Mouse (Mus musculus): ENCODE results near the gene Cenpo. TPM values are rescaled to one million over a fixed set of nuclear protein-coding genes. Genes with fewer than 3 reads are reported as not detected.

Cenpo gene
- polyA plus RNA-seq, 1 experiment from 2014 or later = 17.2 TPM

GRCm38 (mm10) chr12:4166970-4167369, 67.1 kb downstream of the Cenpo start:
- 76% methylated on average over 3 of the region's 3 CpGs for WGBS
- ATAC-seq (ENCODE audit: low FRiP score) = no peak
- H3K4me2 ChIP-seq (replicated peaks; ENCODE audit: low read depth, low read length) = no peak overlapping the region

GRCm38 (mm10) chr12:4162886-4163285, 71.2 kb downstream of the Cenpo start:
- 29% methylated on average over 2 of the region's 2 CpGs for WGBS
- H3K27ac ChIP-seq (ENCODE audit: low read depth, low read length) = no peak overlapping the region
- H3K9me3 ChIP-seq (ENCODE audit: control insufficient read depth, low read length) = no peaks in the 10 kb centered on the region
- H3K4me1 ChIP-seq (replicated peaks; ENCODE audit: control insufficient read depth, insufficient read depth, low read length) = no peaks in the 10 kb centered on the region
- ATAC-seq (ENCODE audit: low FRiP score) (no peak), DNase-seq (ENCODE audit: low spot score) (no peak)
- no peak overlapping the region for H3K4me2 ChIP-seq (replicated peaks; ENCODE audit: low read depth, low read length)
- no peak overlapping the region for H3K4me3 ChIP-seq (ENCODE audit: low read depth, low read length)
- no peak overlapping the region for H3K9ac ChIP-seq (ENCODE audit: low read depth, low read length)
- no peaks in the 10 kb centered on the region for H3K36me3 ChIP-seq (ENCODE audit: control insufficient read depth, insufficient read depth, low read length)
- H3K27me3 ChIP-seq (ENCODE audit: control insufficient read depth, insufficient read depth, low read length) = no peaks in the 10 kb centered on the region

More at GRCm38 (mm10) chr12:4166970-4167369, 67.1 kb downstream of the Cenpo start:
- no peak overlapping the region for H3K9ac ChIP-seq (ENCODE audit: low read depth, low read length)
- H3K4me1 ChIP-seq (replicated peaks; ENCODE audit: control insufficient read depth, insufficient read depth, low read length) = no peaks in the 10 kb centered on the region
- H3K27me3 ChIP-seq (ENCODE audit: control insufficient read depth, insufficient read depth, low read length) = no peaks in the 10 kb centered on the region
- no peak for DNase-seq (ENCODE audit: low spot score)
- no peak overlapping the region for H3K27ac ChIP-seq (ENCODE audit: low read depth, low read length)
- H3K36me3 ChIP-seq (ENCODE audit: control insufficient read depth, insufficient read depth, low read length) = no peaks in the 10 kb centered on the region
- no peaks in the 10 kb centered on the region for H3K9me3 ChIP-seq (ENCODE audit: control insufficient read depth, low read length)
- no peak overlapping the region for H3K4me3 ChIP-seq (ENCODE audit: low read depth, low read length)

- no peaks in the 10 kb centered on the region for H3K4me1 ChIP-seq (replicated peaks; ENCODE audit: control insufficient read depth, insufficient read depth, low read length)
- peak; percentile 21 for DNase-seq (ENCODE audit: low spot score)
- H3K27me3 ChIP-seq (ENCODE audit: control insufficient read depth, insufficient read depth, low read length) = no peaks in the 10 kb centered on the region
- no peak overlapping the region for H3K4me2 ChIP-seq (replicated peaks; ENCODE audit: low read depth, low read length)
- no peaks in the 10 kb centered on the region for H3K36me3 ChIP-seq (ENCODE audit: control insufficient read depth, insufficient read depth, low read length)
- no peak for ATAC-seq (ENCODE audit: low FRiP score)
- H3K27ac ChIP-seq (ENCODE audit: low read depth, low read length) = no peak overlapping the region
- 75% methylated on average over 7 of the region's 7 CpGs for WGBS
- no peak overlapping the region for H3K4me3 ChIP-seq (ENCODE audit: low read depth, low read length)
- H3K9me3 ChIP-seq (ENCODE audit: control insufficient read depth, low read length) = no peaks in the 10 kb centered on the region
- H3K9ac ChIP-seq (ENCODE audit: low read depth, low read length) = no peak overlapping the region
Measured at GRCm38 (mm10) chr12:4160322-4160721, 73.8 kb downstream of the Cenpo start.

GRCm38 (mm10) chr12:4158868-4159632, 75.0 kb downstream of the Cenpo start:
- ATAC-seq (ENCODE audit: low FRiP score) = no peak
- 88% methylated on average over 7 of the region's 7 CpGs for WGBS

GRCm38 (mm10) chr12:4158179-4158578, 75.9 kb downstream of the Cenpo start:
- no peaks in the 10 kb centered on the region for H3K36me3 ChIP-seq (ENCODE audit: control insufficient read depth, insufficient read depth, low read length)
- no peak overlapping the region for H3K4me3 ChIP-seq (ENCODE audit: low read depth, low read length)
- H3K27ac ChIP-seq (ENCODE audit: low read depth, low read length) = no peak overlapping the region
- ATAC-seq (ENCODE audit: low FRiP score) (no peak), DNase-seq (ENCODE audit: low spot score) (no peak)
- no peaks in the 10 kb centered on the region for H3K27me3 ChIP-seq (ENCODE audit: control insufficient read depth, insufficient read depth, low read length)
- H3K9me3 ChIP-seq (ENCODE audit: control insufficient read depth, low read length) = no peaks in the 10 kb centered on the region
- WGBS = 91% methylated on average over 3 of the region's 3 CpGs
- no peaks in the 10 kb centered on the region for H3K4me1 ChIP-seq (replicated peaks; ENCODE audit: control insufficient read depth, insufficient read depth, low read length)
- H3K4me2 ChIP-seq (replicated peaks; ENCODE audit: low read depth, low read length) = no peak overlapping the region
- no peak overlapping the region for H3K9ac ChIP-seq (ENCODE audit: low read depth, low read length)

More at GRCm38 (mm10) chr12:4158868-4159632, 75.0 kb downstream of the Cenpo start:
- no peak overlapping the region for H3K27ac ChIP-seq (ENCODE audit: low read depth, low read length)
- no peaks in the 10 kb centered on the region for H3K4me1 ChIP-seq (replicated peaks; ENCODE audit: control insufficient read depth, insufficient read depth, low read length)
- no peak overlapping the region for H3K9ac ChIP-seq (ENCODE audit: low read depth, low read length)
- no peaks in the 10 kb centered on the region for H3K9me3 ChIP-seq (ENCODE audit: control insufficient read depth, low read length)
- DNase-seq (ENCODE audit: low spot score) = no peak
- no peaks in the 10 kb centered on the region for H3K27me3 ChIP-seq (ENCODE audit: control insufficient read depth, insufficient read depth, low read length)
- H3K4me2 ChIP-seq (replicated peaks; ENCODE audit: low read depth, low read length) = no peak overlapping the region
- no peaks in the 10 kb centered on the region for H3K36me3 ChIP-seq (ENCODE audit: control insufficient read depth, insufficient read depth, low read length)
- no peak overlapping the region for H3K4me3 ChIP-seq (ENCODE audit: low read depth, low read length)

DNA sequence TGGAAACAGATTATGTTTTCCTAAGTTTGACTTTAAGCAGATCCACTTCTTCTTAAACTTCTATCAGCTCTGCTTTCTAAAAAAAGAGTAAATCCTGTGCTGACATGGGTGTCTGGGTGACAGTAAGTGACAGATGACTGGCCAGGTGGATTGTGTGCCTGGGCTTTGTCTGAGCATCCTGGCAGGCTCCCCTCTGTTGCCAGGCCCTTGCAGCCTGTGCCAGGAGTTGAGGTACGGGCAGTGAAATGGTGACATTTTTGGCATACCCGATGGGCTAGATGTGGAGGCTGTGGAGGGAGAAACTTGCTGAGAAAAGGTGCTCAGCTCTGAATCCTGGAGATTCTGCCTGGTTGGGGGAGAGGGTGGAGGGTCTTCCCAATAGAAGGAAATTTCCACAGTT, 76.6 kb downstream of the Cenpo start:
- no peak overlapping the region for H3K4me2 ChIP-seq (replicated peaks; ENCODE audit: low read depth, low read length)
- H3K27me3 ChIP-seq (ENCODE audit: control insufficient read depth, insufficient read depth, low read length) = no peaks in the 10 kb centered on the region
- H3K9me3 ChIP-seq (ENCODE audit: control insufficient read depth, low read length) = no peaks in the 10 kb centered on the region
- ATAC-seq (ENCODE audit: low FRiP score) = no peak
- WGBS = 88% methylated on average over 2 of the region's 2 CpGs
- H3K36me3 ChIP-seq (ENCODE audit: control insufficient read depth, insufficient read depth, low read length) = no peaks in the 10 kb centered on the region
- no peak overlapping the region for H3K27ac ChIP-seq (ENCODE audit: low read depth, low read length)
- no peak overlapping the region for H3K9ac ChIP-seq (ENCODE audit: low read depth, low read length)
- no peak overlapping the region for H3K4me3 ChIP-seq (ENCODE audit: low read depth, low read length)
- no peaks in the 10 kb centered on the region for H3K4me1 ChIP-seq (replicated peaks; ENCODE audit: control insufficient read depth, insufficient read depth, low read length)
- DNase-seq (ENCODE audit: low spot score) = no peak

- H3K4me1 ChIP-seq (replicated peaks; ENCODE audit: control insufficient read depth, insufficient read depth, low read length) = no peaks in the 10 kb centered on the region
- no peak for DNase-seq (ENCODE audit: low spot score)
- no peak overlapping the region for H3K4me3 ChIP-seq (ENCODE audit: low read depth, low read length)
- no peak overlapping the region for H3K4me2 ChIP-seq (replicated peaks; ENCODE audit: low read depth, low read length)
- no peaks in the 10 kb centered on the region for H3K36me3 ChIP-seq (ENCODE audit: control insufficient read depth, insufficient read depth, low read length)
- no peaks in the 10 kb centered on the region for H3K9me3 ChIP-seq (ENCODE audit: control insufficient read depth, low read length)
- 77% methylated on average over 3 of the region's 3 CpGs for WGBS
- ATAC-seq (ENCODE audit: low FRiP score) = no peak
- no peaks in the 10 kb centered on the region for H3K27me3 ChIP-seq (ENCODE audit: control insufficient read depth, insufficient read depth, low read length)
- no peak overlapping the region for H3K27ac ChIP-seq (ENCODE audit: low read depth, low read length)
- no peak overlapping the region for H3K9ac ChIP-seq (ENCODE audit: low read depth, low read length)
Measured at GRCm38 (mm10) chr12:4151969-4152368, 82.1 kb downstream of the Cenpo start.

DNA sequence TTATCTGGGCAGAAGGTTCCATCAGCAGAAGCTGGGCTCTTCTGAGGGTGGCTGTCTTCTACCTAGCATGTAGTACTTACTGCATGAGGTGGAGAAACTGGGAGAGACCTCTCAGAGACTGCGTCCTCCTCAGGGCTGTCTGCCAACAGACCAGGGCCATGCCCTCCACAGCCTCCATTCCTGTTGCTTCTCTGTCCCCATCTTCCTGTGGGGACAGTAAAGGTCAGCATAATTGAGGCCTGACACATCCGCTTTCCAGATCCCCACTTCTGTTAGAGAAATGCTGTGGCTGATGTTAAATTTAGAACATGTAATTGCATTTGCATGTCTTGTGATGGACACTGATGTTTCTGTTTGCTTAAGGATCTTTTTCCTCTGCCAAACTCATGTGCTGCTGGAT, 83.2 kb downstream of the Cenpo start:
- no peak for ATAC-seq (ENCODE audit: low FRiP score)
- H3K27me3 ChIP-seq (ENCODE audit: control insufficient read depth, insufficient read depth, low read length) = no peaks in the 10 kb centered on the region
- H3K36me3 ChIP-seq (ENCODE audit: control insufficient read depth, insufficient read depth, low read length) = no peaks in the 10 kb centered on the region
- H3K9me3 ChIP-seq (ENCODE audit: control insufficient read depth, low read length) = no peaks in the 10 kb centered on the region
- no peak overlapping the region for H3K27ac ChIP-seq (ENCODE audit: low read depth, low read length)
- no peak overlapping the region for H3K4me3 ChIP-seq (ENCODE audit: low read depth, low read length)
- 89% methylated on average over 2 of the region's 2 CpGs for WGBS
- H3K4me1 ChIP-seq (replicated peaks; ENCODE audit: control insufficient read depth, insufficient read depth, low read length) = no peaks in the 10 kb centered on the region
- DNase-seq (ENCODE audit: low spot score) = no peak
- no peak overlapping the region for H3K9ac ChIP-seq (ENCODE audit: low read depth, low read length)
- H3K4me2 ChIP-seq (replicated peaks; ENCODE audit: low read depth, low read length) = no peak overlapping the region

All from hindbrain, embryonic 11.5 days (tissue).